Mouse (Mus musculus) sigmoid colon, adult 10 weeks (tissue): ENCODE results near the gene Parp8. TPM values are rescaled to one million over a fixed set of nuclear protein-coding genes. Genes with fewer than 3 reads are reported as not detected.

Experiments
- polyA plus RNA-seq: library from polyadenylated mRNA; stranded (reverse); fragments of 350-450 nt; fragmentation: Illumina TruSeq; extraction: RNeasy Lipid Tissue Mini Kit (QIAGEN cat#74804); gene quantifications from one replicate; pipeline ENCODE4 v1.2.3, GENCODE M21; 2014; ENCODE audit warnings: low read depth, low replicate concordance

Gene Parp8
- 10.4 TPM for polyA plus RNA-seq

DNA sequence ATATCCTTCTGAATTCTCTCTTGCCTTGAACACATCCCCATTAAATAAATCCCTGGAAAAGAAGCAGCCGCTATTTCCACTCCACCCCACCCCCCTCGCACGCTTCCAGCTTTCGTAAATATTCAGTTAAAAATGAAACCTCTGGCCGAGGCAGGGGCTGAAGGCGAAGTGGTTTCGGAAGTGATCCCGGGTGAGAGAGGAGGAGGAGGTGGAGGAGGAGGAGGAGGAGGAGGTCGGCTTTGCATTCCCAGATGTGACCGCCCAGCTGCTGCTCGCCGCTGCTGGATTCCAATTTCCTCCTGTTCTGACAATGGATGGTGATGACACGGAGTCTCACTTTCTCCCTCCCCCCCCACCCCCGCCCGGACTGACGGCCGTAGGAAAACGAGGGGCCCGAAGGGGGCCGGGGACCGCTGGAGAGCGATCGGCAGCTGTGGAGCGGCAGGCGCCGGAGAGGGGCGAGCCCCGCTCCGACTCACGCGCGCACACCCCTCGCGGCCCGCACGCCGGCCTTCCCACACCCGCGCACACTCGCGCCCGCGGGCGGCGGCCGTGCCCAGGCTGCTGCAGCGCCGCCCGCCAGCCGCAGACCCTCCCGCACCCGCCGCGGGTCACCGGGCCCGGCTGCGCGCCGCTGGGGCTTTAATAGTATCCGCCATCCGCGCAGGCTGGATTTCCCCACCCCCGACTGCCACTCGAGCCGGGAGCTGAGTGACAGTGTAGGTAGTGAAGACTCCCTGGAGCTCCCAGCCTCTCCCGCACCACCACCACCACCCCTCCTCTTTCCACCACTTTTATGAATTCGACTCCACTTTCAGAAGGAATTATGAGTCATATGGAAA is at the start of gene Parp8:
Gene Parp8, minus strand, starts transcription at position 312 of the 842 bp plus-strand sequence.

Other genes starting within 250 kb of the Parp8 start
- 12.3 TPM for gene Emb, start 183.0 kb upstream of the Parp8 start, polyA plus RNA-seq
- not detected for gene Gm17509, start 195.5 kb upstream of the Parp8 start, polyA plus RNA-seq